Mouse (Mus musculus) heart, postnatal 0 days (tissue): Measurements from ENCODE around the gene Fcho2. TPM values are rescaled to one million over a fixed set of nuclear protein-coding genes. Genes with fewer than 3 reads are reported as not detected.
"Not testable (repeated sequence)": the region's sequence is repeated elsewhere in the genome, so short reads cannot be mapped to it uniquely, and the experiment has no call there.

Experiments used
- ATAC-seq: fragments of 200-750 bp; cut with Nextera tagmentation; 2 replicates; pipeline ENCODE4 v1.8.0; 2017; ENCODE audit warnings: low read depth, moderate number of reproducible peaks, moderate library complexity; ENCODE audit not compliant: insufficient read depth
- DNase-seq: peaks from one replicate; pipeline ENCODE4 v3.0.0-alpha.2; 2016; ENCODE audit warnings: low spot score
- H3K27ac ChIP-seq: fragments of 300-500 bp; sonication (generic); 2 replicates; pipeline ENCODE4 v1.5.1; 2014; ENCODE audit warnings: low read depth, mild to moderate bottlenecking
- H3K27me3 ChIP-seq: fragments of 300-500 bp; sonication (generic); 2 replicates; pipeline ENCODE4 v1.6.1; 2014; ENCODE audit warnings: low read length, mixed read lengths; ENCODE audit not compliant: control insufficient read depth, insufficient read depth
- H3K36me3 ChIP-seq: fragments of 300-500 bp; sonication (generic); replicated peaks from 2 replicates; pipeline ENCODE4 v1.6.1; 2014; ENCODE audit warnings: low read length, mixed read lengths; ENCODE audit not compliant: control insufficient read depth, insufficient read depth
- H3K4me1 ChIP-seq: fragments of 300-500 bp; sonication (generic); 2 replicates; pipeline ENCODE4 v1.6.1; 2014; ENCODE audit warnings: antibody characterized with exemption; ENCODE audit not compliant: control insufficient read depth, insufficient read depth
- H3K4me2 ChIP-seq: fragments of 300-500 bp; sonication (generic); 2 replicates; pipeline ENCODE4 v1.6.1; 2014; ENCODE audit warnings: low read depth, mild to moderate bottlenecking, low read length, moderate library complexity
- H3K4me3 ChIP-seq: fragments of 300-500 bp; sonication (generic); 2 replicates; pipeline ENCODE4 v1.5.1; 2014; ENCODE audit warnings: low read depth, low read length
- H3K9ac ChIP-seq: fragments of 300-500 bp; sonication (generic); replicated peaks from 2 replicates; pipeline ENCODE4 v1.6.1; 2014; ENCODE audit warnings: low read depth, low read length, mixed read lengths
- H3K9me3 ChIP-seq: fragments of 300-500 bp; sonication (generic); replicated peaks from 2 replicates; pipeline ENCODE4 v1.6.1; 2016; ENCODE audit warnings: low read length; ENCODE audit not compliant: control insufficient read depth
- CTCF ChIP-seq: IDR thresholded peaks from 2 replicates; pipeline ENCODE4 v1.5.1; 2016; ENCODE audit warnings: antibody characterized with exemption, control low read depth, low read depth
- EP300 ChIP-seq: IDR thresholded peaks from 2 replicates; pipeline ENCODE4 v1.6.1; 2016; ENCODE audit warnings: antibody characterized with exemption, low read depth
- WGBS: fragments of 180-500 bp; shearing (Covaris S2); extraction: QIAGEN DNeasy Blood & Tissue Kit; methylation state at CpG from one replicate; pipeline ENCODE4 v1.1.7; 2014; 5-methylcytosine and 5-hydroxymethylcytosine counted together
- polyA plus RNA-seq: library from polyadenylated mRNA; unstranded; fragments of >200 nt; fragmentation: Nextera tagmentation; extraction: Ambion mirVana; gene quantifications from 2 replicates; pipeline ENCODE4 v1.2.1, GENCODE M21; 2015
- total RNA-seq: library from RNA; depleted of rRNA; stranded (reverse); fragments of >200 nt; gene quantifications from 2 replicates; pipeline ENCODE4 v1.2.3, GENCODE M21; 2014; ENCODE audit warnings: low replicate concordance

Gene Fcho2
- total and polyA plus RNA-seq, 2 experiments from 2014 or later = 18.5 to 20.6 TPM

GRCm38 (mm10) chr13:98819094-98819493, 3.8 kb upstream of the Fcho2 start:
- Histone ChIP-seq H3K4me2 (no peak overlapping the region), H3K4me1 (peaks cover 7% of the 10 kb centered on the region; the same call in 1 of the 2 replicates), H3K9ac (no peak overlapping the region), H3K27me3 (no peaks in the 10 kb centered on the region), H3K9me3 (no peaks in the 10 kb centered on the region), H3K4me3 (no peak overlapping the region), H3K36me3 (no peaks in the 10 kb centered on the region), H3K27ac (no peak overlapping the region)
- ATAC-seq (no peak), DNase-seq (no peak)
- 62% methylated on average over 2 of the region's 2 CpGs for WGBS
- TF ChIP-seq EP300 = no peak

- no peak overlapping the region for H3K4me2 ChIP-seq
- DNase-seq (no peak), ATAC-seq (no peak)
- no peaks in the 10 kb centered on the region for H3K36me3 ChIP-seq
- TF ChIP-seq EP300 = no peak
- TF ChIP-seq CTCF = no peak
- H3K4me1 ChIP-seq = peaks cover 9% of the 10 kb centered on the region; the same call in 1 of the 2 replicates
- H3K9ac ChIP-seq = no peak overlapping the region
- H3K4me3 ChIP-seq = no peak overlapping the region
- H3K27ac ChIP-seq = no peak overlapping the region
- H3K27me3 ChIP-seq = no peaks in the 10 kb centered on the region
- H3K9me3 ChIP-seq = no peaks in the 10 kb centered on the region
- WGBS = 77% methylated on average over 4 of the region's 4 CpGs
These were observed 3.0 kb upstream of the Fcho2 start for GRCm38 (mm10) chr13:98818205-98818604.

DNA sequence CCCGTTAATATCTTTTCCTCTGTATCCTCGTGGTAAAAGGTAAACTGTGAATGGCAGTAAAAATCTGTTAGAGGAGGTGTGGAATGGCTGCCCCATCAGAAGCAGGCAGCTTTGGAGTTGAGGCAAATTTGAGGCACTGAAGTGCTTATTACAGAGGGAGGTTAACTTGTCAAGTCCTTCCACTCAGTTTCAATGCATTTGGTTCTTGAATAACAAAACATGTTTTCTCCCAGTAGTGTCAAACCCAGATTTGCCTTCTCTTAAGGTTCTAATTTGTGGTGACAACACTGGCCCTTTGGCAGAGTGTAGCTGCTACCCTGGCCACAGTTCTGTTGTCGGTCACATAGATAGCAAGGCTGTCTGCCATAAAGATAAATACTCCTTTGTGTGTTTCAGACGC, 2.5 kb upstream of the Fcho2 start:
- TF ChIP-seq EP300 (no peak), CTCF (no peak)
- Histone ChIP-seq H3K27me3 (no peaks in the 10 kb centered on the region), H3K4me2 (no peak overlapping the region), H3K9ac (no peak overlapping the region), H3K36me3 (no peaks in the 10 kb centered on the region), H3K27ac (no peak overlapping the region), H3K4me1 (peaks cover 11% of the 10 kb centered on the region; the same call in 1 of the 2 replicates), H3K9me3 (no peaks in the 10 kb centered on the region), H3K4me3 (no peak overlapping the region)
- DNase-seq (no peak), ATAC-seq (no peak)
- 65% methylated on average over 4 of the region's 4 CpGs for WGBS

GRCm38 (mm10) chr13:98816981-98817660, 1.9 kb upstream of the Fcho2 start:
- WGBS = 76% methylated on average over 4 of the region's 4 CpGs
- not testable (repeated sequence) for H3K4me3 ChIP-seq, H3K9ac ChIP-seq, H3K36me3 ChIP-seq, H3K27me3 ChIP-seq, H3K4me2 ChIP-seq, H3K9me3 ChIP-seq, H3K27ac ChIP-seq, DNase-seq, ATAC-seq
- H3K4me1 ChIP-seq = peaks cover 11% of the 10 kb centered on the region; the same call in 1 of the 2 replicates

DNA sequence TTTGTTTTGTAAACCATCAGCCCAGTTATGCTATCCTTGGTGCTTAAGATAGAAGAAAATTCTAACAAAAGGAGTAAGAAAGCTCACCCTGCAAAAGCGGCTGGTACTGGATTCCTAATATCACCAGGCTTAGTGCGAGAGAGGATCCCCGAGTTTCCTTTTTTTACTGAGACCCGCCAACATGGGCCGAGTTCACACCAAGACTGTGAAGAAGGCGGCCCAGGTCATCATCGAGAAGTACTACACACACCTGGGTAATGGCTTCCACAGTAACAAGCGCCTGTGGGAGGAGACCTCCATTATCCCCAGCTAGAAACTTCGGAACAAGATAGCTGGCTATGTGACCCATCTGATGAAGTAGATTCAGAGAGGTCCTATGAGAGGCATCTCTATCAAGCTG, 1.3 kb upstream of the Fcho2 start:
- TF ChIP-seq EP300 (no peak), CTCF (no peak)
- Histone ChIP-seq H3K9me3 (no peaks in the 10 kb centered on the region), H3K27ac (0 out of 2 replicates have a peak overlapping the region, but pooled peaks have one; percentile 100), H3K9ac (no peak overlapping the region), H3K36me3 (no peaks in the 10 kb centered on the region), H3K4me1 (peaks cover 11% of the 10 kb centered on the region; the same call in 1 of the 2 replicates), H3K27me3 (no peaks in the 10 kb centered on the region), H3K4me3 (no peak overlapping the region), H3K4me2 (no peak overlapping the region)
- DNase-seq = no peak
- 84% methylated on average over 9 of the region's 9 CpGs for WGBS
- no peak for ATAC-seq
